Mouse (Mus musculus) CH12.LX (cell line): ENCODE measurements around the gene F13a1.

Source experiments
- CTCF ChIP-seq, 2 experiments: IDR thresholded peaks in 1 of 2; conservative IDR thresholded peaks in 1 of 2; 2 replicates each; pipeline ENCODE4 v1.5.1; 2011 to 2012; ENCODE audit warnings: low read depth in 2 of 2, low read length in 2 of 2, improper control_type of control experiment in 1 of 2, inconsistent platforms in 1 of 2, mild to moderate bottlenecking in 1 of 2, moderate library complexity in 1 of 2
- E2F4 ChIP-seq: IDR thresholded peaks from 2 replicates; pipeline ENCODE4 v1.6.1; 2011; ENCODE audit warnings: low read depth, low read length, improper control_type of control experiment; ENCODE audit not compliant: insufficient replicate concordance
- NRF1 ChIP-seq: IDR thresholded peaks from 2 replicates; pipeline ENCODE4 v1.6.1; 2014; ENCODE audit warnings: low read depth, mild to moderate bottlenecking, inconsistent platforms, low read length, improper control_type of control experiment, moderate library complexity
- POLR2A ChIP-seq: IDR thresholded peaks from 2 replicates; pipeline ENCODE4 v1.6.1; 2011; ENCODE audit warnings: low read depth, mild to moderate bottlenecking, improper control_type of control experiment, low read length

DNA sequence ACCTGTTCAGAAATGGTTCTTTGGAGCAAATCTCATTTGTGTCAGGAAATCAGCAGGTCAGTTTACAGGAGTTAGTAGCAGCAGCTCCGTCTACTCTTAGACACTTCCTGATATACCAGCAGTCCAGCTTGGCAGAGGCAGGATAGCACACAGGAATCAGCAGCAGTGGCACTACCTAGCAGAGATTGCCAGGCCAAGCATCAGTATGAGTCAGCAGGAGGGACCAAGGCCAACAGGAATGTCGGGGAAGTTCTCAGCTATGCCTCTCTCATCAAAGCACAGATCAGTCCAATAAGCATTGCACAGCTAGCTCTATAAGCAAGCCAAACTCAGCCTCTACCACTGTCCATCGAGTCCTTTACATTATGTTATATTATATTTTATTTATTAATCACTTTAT lies 210.9 kb downstream of the F13a1 start:
- no peak for TF ChIP-seq CTCF (conservative IDR thresholded peaks at IDR 0.05 in 1 of 2, IDR thresholded peaks at IDR 0.05 in 1 of 2; ENCODE audit: low read depth in 2 of 2, low read length in 2 of 2)
- TF ChIP-seq NRF1, result no peak
- no peak for TF ChIP-seq E2F4
- TF ChIP-seq POLR2A, result no peak
